Mouse (Mus musculus) heart, embryonic 11.5 days (tissue): Measurements from ENCODE around the gene Trim54. TPM values are rescaled to one million over a fixed set of nuclear protein-coding genes. Genes with fewer than 3 reads are reported as not detected.

Experiments used
- ATAC-seq: fragments of 200-750 bp; cut with Nextera tagmentation; replicated peaks from 2 replicates; pipeline ENCODE4 v1.8.0; 2017; ENCODE audit warnings: moderate library complexity; ENCODE audit not compliant: insufficient number of reproducible peaks, low FRiP score, low TSS enrichment
- H3K27ac ChIP-seq: fragments of 300-500 bp; sonication (generic); 2 replicates; pipeline ENCODE4 v1.5.1; 2014; ENCODE audit warnings: mild to moderate bottlenecking, low read depth, low read length
- H3K27me3 ChIP-seq: fragments of 300-500 bp; sonication (generic); 2 replicates; pipeline ENCODE4 v1.6.1; 2014; ENCODE audit warnings: mild to moderate bottlenecking, low read length, mixed read lengths; ENCODE audit not compliant: control insufficient read depth, insufficient read depth
- H3K36me3 ChIP-seq: fragments of 300-500 bp; sonication (generic); 2 replicates; pipeline ENCODE4 v1.6.1; 2014; ENCODE audit warnings: mild to moderate bottlenecking, low read length, moderate library complexity, mixed read lengths; ENCODE audit not compliant: control insufficient read depth, insufficient read depth
- H3K4me1 ChIP-seq: fragments of 300-500 bp; sonication (generic); 2 replicates; pipeline ENCODE4 v1.6.1; 2014; ENCODE audit warnings: low read length; ENCODE audit not compliant: control insufficient read depth, insufficient read depth
- H3K4me2 ChIP-seq: fragments of 300-500 bp; sonication (generic); 2 replicates; pipeline ENCODE4 v1.6.1; 2014; ENCODE audit warnings: mild to moderate bottlenecking, moderate library complexity
- H3K4me3 ChIP-seq: fragments of 300-500 bp; sonication (generic); 2 replicates; pipeline ENCODE4 v1.5.1; 2014; ENCODE audit warnings: low read depth, low read length
- H3K9ac ChIP-seq: fragments of 300-500 bp; sonication (generic); 2 replicates; pipeline ENCODE4 v1.6.1; 2014; ENCODE audit warnings: mild to moderate bottlenecking, low read depth, low read length, moderate library complexity
- H3K9me3 ChIP-seq: fragments of 300-500 bp; sonication (generic); replicated peaks from 2 replicates; pipeline ENCODE4 v1.6.1; 2016; ENCODE audit warnings: low read length; ENCODE audit not compliant: control insufficient read depth
- WGBS: fragments of 180-500 bp; shearing (Covaris S2); extraction: QIAGEN DNeasy Blood & Tissue Kit; methylation state at CpG from one replicate; pipeline ENCODE4 v1.1.7; 2014; ENCODE audit not compliant: insufficient replicate concordance; 5-methylcytosine and 5-hydroxymethylcytosine counted together
- polyA plus RNA-seq: library from polyadenylated mRNA; unstranded; fragments of >200 nt; fragmentation: Nextera tagmentation; extraction: Ambion mirVana; gene quantifications from 2 replicates; pipeline ENCODE4 v1.2.1, GENCODE M21; 2014

Gene Trim54
- polyA plus RNA-seq, 1 experiment from 2014 or later, result 13.9 TPM

DNA sequence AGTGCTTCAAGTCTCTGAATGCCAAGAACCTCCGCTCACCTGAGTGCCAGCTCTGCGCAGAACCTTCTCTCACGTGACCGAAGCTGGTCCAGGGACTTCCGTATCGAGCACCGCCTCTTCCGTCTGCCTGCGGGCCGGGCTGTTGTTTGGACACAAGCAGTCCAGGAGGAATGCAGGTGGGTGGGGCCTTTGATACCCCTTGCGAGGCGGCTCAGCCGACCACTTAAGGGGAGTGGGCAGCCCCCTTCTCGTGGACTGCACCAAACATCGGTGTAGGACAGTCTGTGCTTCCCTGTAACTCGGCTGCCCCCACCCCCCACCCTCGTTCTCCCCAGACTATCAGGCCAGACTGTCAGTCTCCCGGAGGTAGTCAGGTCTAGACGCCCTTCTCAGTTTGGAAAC is 37.6 kb downstream of the Trim54 start, which contains the start of gene Mpv17:
TSS of gene Mpv17 (minus strand) at position 100 of the 402 bp plus-strand sequence.
- under 1% methylated on average over 19 of the region's 19 CpGs for WGBS
- Histone ChIP-seq H3K4me2 (peak within 1 kb of the TSS; percentile 83), H3K27ac (peak within 1 kb of the TSS; percentile 59; the same call in 1 of the 2 replicates), H3K36me3 (peaks cover 22% of the 10 kb centered on the region), H3K27me3 (no peaks in the 10 kb centered on the region), H3K9me3 (no peaks in the 10 kb centered on the region), H3K9ac (peak within 1 kb of the TSS; percentile 80), H3K4me1 (peaks cover 8% of the 10 kb centered on the region), H3K4me3 (peak within 1 kb of the TSS; percentile 64)
- ATAC-seq, result peak; percentile 94

DNA sequence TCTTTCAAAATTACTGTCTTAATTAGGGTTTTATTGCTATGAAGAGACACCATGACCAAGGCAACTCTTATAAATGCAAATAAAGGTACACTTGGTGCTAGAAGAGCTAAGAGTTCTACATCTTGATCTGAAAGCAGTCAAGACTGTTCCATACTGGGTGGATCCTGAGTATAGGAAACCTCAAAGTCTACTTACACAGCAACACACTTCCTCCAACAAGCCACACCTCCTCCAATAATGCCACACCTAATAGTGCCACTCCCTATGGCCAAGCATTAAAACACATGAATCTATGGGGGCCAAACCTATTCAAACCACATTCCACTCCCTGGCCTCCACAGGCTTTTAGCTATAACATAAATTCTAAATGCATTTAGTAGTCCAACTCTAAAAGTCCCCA is 46.0 kb downstream of the Trim54 start:
- H3K4me3 ChIP-seq, result no peak overlapping the region
- no peak for ATAC-seq
- H3K36me3 ChIP-seq, result peaks cover 50% of the 10 kb centered on the region
- no peak overlapping the region for H3K4me2 ChIP-seq
- no peaks in the 10 kb centered on the region for H3K9me3 ChIP-seq
- no peaks in the 10 kb centered on the region for H3K27me3 ChIP-seq
- H3K9ac ChIP-seq, result no peak overlapping the region
- no peak overlapping the region for H3K27ac ChIP-seq
- no peaks in the 10 kb centered on the region for H3K4me1 ChIP-seq

DNA sequence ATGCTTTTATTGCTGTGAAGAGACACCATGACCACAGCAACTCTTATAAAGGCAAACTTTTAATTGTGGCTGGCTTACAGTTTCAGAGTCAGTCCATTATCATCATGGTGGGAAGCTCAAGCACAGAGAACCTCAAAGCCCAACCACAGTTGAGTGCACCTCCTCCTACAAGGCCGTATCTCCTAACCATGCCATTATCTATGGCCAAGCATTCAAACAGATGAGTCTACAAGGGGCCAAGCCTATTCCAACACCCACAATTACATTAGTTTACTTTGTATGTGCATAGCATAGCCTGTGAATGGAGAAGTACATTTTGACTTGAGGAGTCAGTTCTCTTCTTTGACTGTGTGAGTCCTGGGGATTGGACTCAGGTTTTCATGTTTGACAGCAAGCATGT is 48.4 kb downstream of the Trim54 start:
- no peak for ATAC-seq
- peaks cover 42% of the 10 kb centered on the region for H3K36me3 ChIP-seq
- no peak overlapping the region for H3K4me2 ChIP-seq
- no peak overlapping the region for H3K27ac ChIP-seq
- WGBS, result 70% methylated on average over 1 of the region's 1 CpGs
- H3K9ac ChIP-seq, result no peak overlapping the region
- no peaks in the 10 kb centered on the region for H3K9me3 ChIP-seq
- no peaks in the 10 kb centered on the region for H3K4me1 ChIP-seq
- no peak overlapping the region for H3K4me3 ChIP-seq
- H3K27me3 ChIP-seq, result no peaks in the 10 kb centered on the region

DNA sequence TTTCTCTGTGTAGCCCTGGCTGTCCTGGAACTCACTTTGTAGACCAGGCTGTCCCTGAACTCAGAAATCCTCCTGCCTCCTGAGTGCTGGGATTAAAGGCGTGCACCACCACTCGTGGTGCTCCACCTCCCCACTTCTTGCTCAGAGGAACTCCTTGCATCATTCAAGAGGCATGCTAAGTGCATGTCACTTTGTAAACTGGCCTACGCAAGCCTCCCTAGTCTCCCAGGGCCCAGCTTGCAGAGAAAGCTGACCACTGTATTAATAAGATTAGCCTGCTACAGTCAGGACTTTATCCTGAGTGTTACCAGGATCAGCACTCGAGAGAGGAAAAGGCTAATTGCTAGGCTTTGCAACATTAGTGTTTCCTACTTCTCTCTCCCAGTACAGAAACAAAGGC is 52.1 kb downstream of the Trim54 start:
- Histone ChIP-seq H3K36me3 (peaks cover 41% of the 10 kb centered on the region), H3K4me3 (no peak overlapping the region), H3K27me3 (no peaks in the 10 kb centered on the region), H3K27ac (no peak overlapping the region), H3K4me2 (no peak overlapping the region), H3K9me3 (no peaks in the 10 kb centered on the region), H3K4me1 (no peaks in the 10 kb centered on the region), H3K9ac (no peak overlapping the region)
- WGBS, result 85% methylated on average over 4 of the region's 4 CpGs
- ATAC-seq, result no peak

DNA sequence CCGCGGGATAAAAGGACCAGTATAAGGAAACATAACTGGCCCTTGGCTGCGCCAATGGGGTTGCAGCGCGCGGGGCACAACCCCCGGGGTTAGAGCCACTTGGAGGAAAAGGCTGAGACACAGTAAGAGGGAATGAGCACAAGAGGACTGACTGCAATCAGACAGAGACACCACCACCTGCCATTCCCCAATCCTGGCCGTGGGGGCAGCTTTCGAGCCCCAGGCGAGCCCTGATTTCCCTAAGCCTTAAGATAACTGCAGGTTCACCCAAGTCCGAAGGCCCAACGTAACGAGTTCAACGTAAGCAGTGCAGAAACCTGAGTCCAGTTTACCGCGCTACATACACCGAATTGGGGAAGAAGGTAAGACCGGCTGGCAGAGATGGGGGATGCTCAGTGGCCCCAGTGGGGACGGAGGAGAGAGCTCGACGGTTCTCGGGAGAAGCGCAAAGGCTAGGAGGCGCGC is 62.8 kb downstream of the Trim54 start:
- Histone ChIP-seq H3K9me3 (no peaks in the 10 kb centered on the region), H3K27me3 (no peaks in the 10 kb centered on the region), H3K36me3 (peaks cover 1% of the 10 kb centered on the region), H3K4me2 (peak overlapping the region; percentile 78), H3K4me3 (peak overlapping the region; percentile 88), H3K27ac (peak overlapping the region; percentile 99), H3K4me1 (no peaks in the 10 kb centered on the region), H3K9ac (peak overlapping the region; percentile 81)
- peak; percentile 27; the same call in 1 of the 2 replicates for ATAC-seq
- WGBS, result 0% methylated on average over 25 of the region's 25 CpGs

DNA sequence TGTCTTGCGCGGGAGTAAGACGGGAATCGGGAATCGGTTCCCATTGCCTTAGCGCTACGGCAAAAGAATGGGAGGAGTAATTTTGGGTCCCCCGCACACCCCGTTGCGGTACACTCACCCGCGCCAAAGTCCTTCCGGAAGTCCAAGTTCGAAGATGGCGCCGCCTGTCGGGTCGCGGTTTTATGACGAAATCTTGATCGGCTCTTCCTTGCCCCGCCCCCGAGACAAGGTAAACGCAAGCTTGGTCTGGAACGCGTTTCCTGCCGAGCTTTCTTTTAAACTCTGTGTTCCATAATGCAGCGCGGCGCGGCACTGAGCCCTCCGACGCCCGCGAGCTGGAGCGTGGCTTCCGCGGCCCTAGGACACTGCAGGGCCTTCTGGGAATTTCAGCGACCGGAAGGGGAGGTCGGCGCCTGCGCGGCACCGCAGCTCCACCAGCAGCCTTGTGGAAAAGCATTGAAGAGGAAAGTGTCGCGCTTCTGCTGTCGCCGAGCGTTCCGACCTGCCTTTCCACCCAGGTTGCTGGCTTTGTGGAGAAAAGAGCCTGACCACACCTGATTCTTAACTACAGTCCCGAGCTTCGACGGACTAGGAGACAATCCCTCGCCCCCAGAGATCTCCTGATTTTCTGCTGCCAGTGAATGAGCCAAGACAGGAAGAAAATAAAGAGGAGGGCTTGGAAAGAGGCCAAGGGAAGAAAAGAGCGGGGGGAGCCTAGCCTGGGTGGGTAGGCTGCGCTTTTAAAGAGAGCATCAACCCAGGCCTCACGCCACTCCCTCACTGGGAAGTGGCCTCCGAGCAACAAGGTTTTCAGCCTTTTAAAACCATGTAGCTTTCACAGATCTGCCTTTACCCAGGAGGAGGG is 63.5 kb downstream of the Trim54 start, which contains the start of the genes Gm29609 and Gtf3c2:
TSS of gene Gm29609 (minus strand) at position 146 of the 865 bp plus-strand sequence.
TSS of gene Gtf3c2 (minus strand) at position 379 of the 865 bp plus-strand sequence.
- H3K36me3 ChIP-seq, result no peaks in the 10 kb centered on the region; the same call in 1 of the 2 replicates
- H3K27me3 ChIP-seq, result no peaks in the 10 kb centered on the region
- peak; percentile 88 for ATAC-seq
- H3K9ac ChIP-seq, result peak within 1 kb of the TSS; percentile 81
- H3K27ac ChIP-seq, result peak within 1 kb of the TSS; percentile 99
- peak within 1 kb of the TSS; percentile 78 for H3K4me2 ChIP-seq
- H3K9me3 ChIP-seq, result no peaks in the 10 kb centered on the region
- H3K4me3 ChIP-seq, result peak within 1 kb of the TSS; percentile 88
- H3K4me1 ChIP-seq, result no peaks in the 10 kb centered on the region
- under 1% methylated on average over 59 of the region's 59 CpGs for WGBS

DNA sequence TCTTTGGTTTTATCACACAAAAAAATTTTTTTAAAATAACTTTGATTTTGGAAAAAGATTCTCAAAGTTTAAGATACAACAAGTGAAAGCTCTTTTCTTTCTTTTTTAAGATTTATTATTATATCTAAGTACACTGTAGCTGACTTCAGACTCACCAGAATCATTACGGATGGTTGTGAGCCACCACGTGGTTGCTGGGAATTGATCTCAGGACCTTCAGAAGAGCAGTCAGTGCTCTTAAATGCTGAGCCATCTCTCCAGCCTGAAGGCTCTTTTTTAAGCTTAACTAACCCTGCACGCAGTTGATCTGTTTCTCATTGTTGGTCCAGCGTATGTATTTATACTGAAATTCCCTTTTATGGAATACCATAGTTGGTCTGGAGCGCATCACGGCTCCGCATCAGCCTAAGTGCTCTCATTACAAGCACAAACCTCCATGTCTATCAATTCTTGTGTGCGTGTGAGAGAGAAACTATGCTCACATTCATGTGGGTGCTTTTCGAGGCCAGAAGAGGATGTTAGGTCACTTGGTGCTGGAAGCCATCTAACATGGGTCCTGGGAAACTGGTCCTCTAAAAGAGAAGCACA is 64.8 kb downstream of the Trim54 start:
- 93% methylated on average over 9 of the region's 9 CpGs for WGBS
- Histone ChIP-seq H3K4me2 (no peak overlapping the region; the same call in 1 of the 2 replicates), H3K27me3 (no peaks in the 10 kb centered on the region), H3K4me3 (no peak overlapping the region), H3K9ac (no peak overlapping the region), H3K4me1 (no peaks in the 10 kb centered on the region), H3K9me3 (no peaks in the 10 kb centered on the region), H3K36me3 (no peaks in the 10 kb centered on the region; the same call in 1 of the 2 replicates), H3K27ac (no peak overlapping the region)
- ATAC-seq, result no peak

DNA sequence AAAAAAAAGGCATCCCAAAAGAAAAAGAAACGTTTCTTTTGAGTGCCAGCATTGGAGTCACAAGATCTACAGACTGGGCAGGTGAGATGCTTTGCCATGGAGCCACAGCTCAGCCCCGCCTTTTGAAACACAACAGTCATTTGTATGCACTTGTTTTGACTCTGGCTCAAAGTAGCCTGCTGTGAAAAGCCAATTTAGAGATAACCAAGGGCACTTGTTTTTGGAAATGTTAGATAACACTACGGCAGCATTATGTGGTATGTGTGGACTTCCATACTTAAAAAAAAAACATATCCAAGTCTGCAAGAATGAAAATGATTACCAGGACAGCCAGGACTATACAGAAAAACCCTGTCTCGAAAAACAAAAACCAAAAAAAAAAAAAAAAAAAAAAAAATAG is 67.2 kb downstream of the Trim54 start:
- no peak for ATAC-seq
- WGBS, result 41% methylated on average over 4 of the region's 4 CpGs
- H3K4me1 ChIP-seq, result no peaks in the 10 kb centered on the region
- no peak overlapping the region for H3K4me2 ChIP-seq
- no peaks in the 10 kb centered on the region for H3K27me3 ChIP-seq
- no peaks in the 10 kb centered on the region for H3K9me3 ChIP-seq
- H3K27ac ChIP-seq, result no peak overlapping the region
- H3K36me3 ChIP-seq, result peaks cover 15% of the 10 kb centered on the region
- no peak overlapping the region for H3K4me3 ChIP-seq
- no peak overlapping the region for H3K9ac ChIP-seq
